Mouse (Mus musculus) fat pad, adult 2 months (tissue): ENCODE measurements around the gene Lhfpl2.

Experiments used
- DNase-seq: peaks from one replicate; pipeline ENCODE4 v3.0.0-alpha.2; 2011; ENCODE audit warnings: low read depth, low spot score; ENCODE audit errors: extremely low read depth

Gene Lhfpl2

DNA sequence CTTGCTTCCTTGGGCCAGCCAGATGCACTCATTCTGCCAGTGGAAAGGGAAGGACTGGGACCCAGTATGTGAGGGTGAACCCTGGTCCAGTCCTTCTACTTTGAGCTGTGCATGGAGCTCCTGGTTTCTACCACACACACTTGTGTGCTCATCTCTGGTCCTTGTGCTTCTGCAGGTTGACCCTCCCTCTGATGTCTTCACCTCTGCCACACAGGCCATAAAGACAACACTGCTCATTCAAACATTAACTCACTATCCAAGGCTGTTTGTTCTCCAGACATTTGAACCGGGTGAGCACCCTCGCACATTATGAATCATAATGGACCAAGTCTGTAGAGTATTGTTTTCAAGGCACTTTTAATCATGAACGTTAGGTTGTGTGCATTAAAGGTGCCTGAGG, 37.0 kb downstream of the Lhfpl2 start:
- no peak for DNase-seq

DNA sequence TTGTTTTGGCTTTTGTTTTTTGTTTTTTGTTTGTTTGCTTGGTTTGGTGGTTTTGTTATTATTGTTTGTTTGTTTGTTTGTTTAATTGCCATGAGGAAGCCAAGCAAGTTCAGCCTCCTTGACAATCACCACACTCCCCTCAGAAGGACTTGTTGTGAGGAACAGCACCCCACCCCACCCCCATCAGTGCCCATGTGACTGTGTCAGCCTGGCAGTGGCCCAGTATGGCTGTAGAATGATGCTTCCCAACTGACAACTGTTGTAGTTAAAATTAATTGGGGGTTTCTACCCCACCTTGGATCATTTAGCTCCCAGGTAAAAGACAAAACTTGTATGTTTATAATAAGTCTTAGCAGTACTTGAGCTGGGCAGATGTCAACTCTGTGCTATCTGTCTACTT, 37.6 kb downstream of the Lhfpl2 start:
- no peak for DNase-seq

DNA sequence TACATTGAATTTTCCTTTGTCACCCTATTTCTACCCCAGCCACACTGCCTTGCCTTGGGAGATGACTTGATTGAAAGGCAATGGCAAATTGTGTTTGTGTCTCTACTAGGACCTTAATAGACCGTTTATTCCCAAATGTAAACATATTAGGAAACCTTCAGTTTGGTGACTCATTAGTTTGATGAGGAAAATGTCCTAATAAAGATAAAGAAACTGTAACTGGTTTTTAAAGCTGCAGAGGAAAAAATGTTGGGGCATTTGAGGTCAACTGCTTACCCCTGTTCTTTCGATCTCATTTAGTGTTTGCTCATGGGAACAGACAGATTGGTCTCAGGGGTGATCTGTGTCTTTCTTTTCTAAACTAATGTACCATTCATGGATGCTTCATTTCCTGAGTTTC, 40.1 kb downstream of the Lhfpl2 start:
- DNase-seq, result no peak

DNA sequence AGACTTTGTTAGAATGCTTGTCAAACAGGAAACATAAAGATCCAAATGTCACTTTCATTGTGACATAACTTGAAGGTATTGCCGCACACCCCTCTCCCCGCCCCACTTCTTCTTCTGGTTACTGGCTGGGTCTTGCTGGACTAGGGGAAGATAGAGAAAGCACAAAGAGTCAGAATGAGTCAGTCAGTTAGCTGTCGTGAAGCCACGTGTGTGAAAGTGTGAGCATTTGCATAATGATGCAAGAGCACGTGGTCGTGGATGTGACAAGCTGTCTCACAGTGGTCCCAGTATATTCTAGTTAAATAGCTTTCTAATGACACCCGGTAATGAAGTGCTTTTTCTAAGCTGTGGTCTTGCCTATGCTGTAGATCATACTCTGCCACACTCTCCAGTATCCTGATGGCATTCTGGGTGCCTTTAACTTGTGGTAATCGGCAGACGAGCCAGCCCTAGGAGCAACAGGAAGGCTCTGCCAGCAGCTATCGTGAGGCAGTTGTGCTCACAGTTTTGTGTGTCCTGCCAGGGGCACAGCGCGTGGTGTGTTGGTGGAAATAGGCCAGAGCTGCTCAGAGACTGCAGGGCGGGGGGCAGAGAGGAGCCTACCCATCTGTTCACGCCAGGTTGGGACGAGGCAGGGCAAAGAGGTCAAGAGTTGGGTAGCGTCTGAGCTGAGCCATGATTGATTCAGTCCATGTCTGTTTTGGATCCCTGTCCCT, 40.9 kb downstream of the Lhfpl2 start:
- DNase-seq, result no peak

DNA sequence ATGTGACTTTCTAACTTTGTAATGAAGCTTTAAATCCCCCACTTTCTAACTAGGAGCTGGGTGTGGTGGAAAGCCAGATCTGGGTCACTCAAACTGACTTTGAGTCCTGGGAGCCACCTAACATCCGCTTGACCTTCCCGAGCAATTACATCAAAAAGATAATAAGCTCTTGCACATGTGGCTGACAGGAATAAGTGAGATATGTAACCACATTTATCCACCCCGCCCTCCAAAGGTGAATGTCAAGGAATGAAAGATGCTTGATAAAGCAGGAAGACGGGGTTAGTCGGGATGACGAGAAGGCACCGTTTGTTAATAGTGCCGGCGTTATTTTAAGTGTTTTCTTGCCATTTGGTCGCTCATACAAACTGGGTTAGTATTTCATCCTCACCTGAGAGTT, 41.5 kb downstream of the Lhfpl2 start:
- DNase-seq, result no peak

DNA sequence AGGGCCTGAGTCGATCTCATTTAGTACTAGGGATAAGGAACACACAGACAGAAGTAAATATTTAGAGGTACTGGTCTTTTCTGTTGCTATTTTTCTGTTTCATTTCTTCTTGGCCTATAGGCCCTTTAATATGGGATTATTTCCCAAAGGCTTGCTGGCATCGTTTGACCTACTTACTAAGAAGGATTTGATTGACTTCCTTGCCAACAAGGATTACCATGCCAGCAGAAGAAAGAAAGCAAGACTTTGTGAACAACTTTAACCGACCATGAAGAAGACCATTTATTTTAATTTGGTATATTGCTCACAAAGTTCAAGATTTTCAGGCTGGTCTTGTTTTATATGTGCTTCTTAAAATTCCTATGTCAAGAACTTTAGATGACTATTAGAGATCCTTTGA, 42.8 kb downstream of the Lhfpl2 start:
- no peak for DNase-seq

DNA sequence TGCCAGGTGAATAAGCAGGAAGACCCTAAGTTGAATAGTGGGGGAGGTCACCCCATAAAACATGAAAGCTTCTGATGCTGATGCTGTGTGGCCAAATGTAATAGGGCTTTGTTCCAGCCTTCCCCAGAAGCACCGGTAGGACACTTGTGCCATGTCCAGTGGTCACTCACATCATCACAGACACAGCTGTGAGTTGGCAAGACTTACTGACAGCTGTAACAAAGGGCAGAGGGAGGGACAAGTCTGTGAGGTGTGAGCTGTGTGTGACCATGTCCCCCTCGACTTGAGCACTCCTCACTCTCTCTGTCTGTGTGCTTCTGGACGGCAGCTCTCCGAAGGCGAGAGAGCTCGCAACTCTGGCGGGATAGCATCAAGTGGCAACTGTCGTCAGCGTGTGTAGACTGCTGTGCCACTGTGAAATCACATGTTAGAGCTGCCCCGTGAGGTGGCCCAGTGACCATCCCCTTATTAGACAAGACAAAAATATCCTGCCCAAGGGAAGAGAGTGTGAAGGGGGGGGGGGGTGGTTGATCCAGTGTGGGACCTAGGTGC, 43.5 kb downstream of the Lhfpl2 start:
- no peak for DNase-seq

DNA sequence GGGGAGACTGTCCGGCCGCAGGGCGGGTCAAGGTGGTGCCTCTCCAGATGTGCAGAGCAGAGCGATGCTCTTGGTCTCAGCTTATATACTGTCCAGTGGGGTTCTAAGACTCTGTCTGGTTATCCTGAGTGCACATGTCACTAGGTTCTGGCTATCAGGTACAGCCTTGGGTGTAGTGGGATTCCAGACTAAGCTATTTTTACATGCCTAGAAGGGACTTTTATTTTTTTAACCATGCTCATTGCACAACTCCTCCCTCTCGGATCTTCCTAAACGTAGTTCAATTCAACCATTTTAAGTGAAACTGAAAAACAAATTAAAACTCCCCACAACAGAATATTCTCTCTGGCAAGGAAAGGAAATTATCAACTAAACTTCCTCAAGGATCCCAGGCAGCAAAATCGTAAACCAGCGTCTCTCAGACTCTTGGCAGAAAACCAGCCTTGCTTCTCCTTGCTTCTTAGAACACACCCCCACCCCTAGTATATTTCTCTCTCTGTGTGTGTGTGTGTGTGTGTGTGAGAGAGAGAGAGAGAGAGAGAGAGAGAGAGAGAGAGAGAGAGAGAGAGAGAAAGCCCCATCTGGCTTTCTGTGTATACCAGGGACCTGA, 47.4 kb downstream of the Lhfpl2 start:
- DNase-seq, result no peak

DNA sequence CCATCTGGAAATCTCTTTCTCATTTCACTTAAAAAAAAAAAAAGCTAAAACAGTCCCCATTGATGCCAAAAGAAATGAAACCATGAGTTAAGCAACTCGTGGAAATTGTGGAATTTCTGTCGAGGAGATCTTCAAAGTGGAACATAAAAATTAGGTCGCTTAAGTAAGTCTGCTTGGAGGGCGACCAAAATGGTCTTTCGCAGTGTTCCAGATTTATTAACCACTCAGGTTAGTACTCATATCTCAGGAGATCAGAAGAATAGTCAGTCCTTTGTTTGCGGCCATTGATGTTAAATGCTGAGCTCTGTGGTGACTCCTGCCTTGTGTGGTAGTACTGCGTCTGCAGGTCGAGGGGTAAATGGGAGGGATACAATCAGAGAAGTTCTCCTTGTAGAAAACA, 48.8 kb downstream of the Lhfpl2 start:
- no peak for DNase-seq

DNA sequence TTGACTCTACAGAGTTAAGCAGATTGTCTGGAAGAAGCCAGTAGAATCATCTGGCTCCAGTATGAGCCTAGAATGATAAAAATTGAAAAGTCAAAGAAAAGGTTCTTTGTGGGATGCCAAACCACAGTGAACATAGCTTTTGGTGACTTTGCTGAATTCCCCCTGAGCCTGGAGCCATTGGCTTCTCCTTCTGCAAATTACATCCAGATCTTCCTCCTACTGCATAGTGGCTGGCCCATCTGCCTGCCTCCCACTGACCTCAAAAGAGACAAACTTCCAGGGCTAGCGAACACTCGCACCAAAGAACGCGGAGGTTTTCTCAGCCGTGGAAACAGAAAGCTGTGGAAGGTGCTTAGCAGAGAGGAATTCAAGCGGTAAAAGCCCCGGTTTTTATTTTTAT, 49.4 kb downstream of the Lhfpl2 start:
- no peak for DNase-seq

DNA sequence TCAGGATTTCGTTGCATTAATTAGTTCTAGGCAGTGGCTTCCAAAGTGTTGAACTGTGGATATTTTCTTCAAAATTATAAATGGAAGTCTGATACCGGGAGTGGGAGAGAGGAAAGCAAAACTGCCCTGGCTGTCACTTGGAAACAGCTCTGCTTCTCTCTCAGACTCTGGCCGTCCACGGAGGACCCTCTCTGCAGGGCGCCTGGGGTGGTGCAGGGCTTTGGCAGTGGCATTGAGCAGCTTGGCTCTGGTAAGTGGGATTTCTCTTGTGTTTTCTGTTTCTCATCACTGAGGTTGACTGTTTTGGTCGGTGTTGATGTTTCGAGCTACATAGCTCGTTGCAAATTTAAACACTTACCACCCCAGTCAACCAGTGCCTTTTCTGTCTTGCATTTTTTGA, 53.0 kb downstream of the Lhfpl2 start:
- no peak for DNase-seq

DNA sequence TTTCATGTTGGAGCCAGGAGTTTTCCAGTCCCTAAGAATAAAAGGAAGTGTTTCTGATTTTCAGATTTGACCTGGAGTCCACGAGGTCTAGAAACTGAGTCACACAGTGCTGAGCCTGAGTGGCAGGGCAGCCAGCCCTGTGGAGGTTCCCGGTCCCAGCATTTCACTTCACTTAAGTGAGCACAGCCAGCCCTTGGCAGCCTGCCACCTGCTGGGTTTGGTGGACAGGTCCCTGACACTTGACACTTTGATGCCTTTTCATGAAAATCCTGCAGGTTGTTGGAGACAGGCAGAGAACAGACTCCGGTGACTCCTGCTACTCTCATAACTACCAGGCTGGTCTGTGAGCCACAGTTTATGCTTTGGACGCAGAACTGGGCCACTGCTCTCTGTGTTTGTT, 57.9 kb downstream of the Lhfpl2 start:
- DNase-seq, result no peak

DNA sequence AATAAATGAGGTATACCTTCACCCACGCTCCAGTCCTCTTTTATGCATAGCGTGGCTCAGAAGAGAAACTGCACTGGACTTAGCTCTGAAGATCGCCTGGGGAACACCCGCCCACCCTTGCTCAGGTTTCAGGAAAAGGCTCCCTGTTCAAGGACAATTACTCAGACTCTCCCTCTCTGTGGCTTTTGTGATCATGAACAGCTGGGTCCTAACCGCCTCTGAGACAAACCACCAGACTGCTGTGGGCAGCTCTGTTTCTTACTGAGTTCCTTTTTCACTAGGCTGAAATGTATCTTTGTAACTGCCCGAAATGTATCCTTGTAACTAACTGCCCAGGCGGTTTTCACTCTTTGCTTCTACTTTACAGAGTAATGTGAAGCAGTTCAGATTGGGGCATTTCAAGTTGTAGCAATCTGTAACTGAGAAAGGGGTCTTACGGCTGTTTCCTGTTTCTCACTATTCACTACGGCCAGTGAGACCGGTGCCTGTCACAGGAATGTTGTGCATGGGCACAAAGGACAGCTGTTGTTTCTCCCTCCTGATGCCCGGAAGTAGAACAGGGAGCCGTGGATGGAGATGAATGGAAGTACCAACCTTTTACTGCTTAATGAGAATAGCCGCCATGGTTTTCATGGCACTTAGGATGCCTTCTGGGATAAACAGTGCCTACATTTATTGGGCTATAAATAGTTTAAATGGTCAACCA, 59.3 kb downstream of the Lhfpl2 start:
- no peak for DNase-seq

DNA sequence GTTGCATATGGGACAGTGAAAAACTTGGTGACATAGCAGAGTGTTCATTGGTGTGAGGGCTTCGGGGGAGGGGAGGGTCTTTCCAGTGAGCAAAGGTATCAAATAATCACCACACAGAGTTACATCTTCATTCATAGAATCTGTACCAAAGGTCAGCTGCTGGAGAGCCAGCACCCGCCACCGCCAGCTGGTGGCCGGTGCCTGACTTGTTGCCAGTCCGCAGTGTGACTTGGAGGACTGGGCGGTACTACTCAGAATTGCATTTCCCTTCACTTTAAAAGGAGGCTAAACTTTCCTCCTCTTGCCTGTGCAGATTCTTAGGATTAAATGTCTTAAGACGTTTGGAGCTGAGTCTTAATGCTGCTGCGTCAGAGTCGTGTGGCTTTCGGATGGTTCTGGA, 59.9 kb downstream of the Lhfpl2 start:
- no peak for DNase-seq

DNA sequence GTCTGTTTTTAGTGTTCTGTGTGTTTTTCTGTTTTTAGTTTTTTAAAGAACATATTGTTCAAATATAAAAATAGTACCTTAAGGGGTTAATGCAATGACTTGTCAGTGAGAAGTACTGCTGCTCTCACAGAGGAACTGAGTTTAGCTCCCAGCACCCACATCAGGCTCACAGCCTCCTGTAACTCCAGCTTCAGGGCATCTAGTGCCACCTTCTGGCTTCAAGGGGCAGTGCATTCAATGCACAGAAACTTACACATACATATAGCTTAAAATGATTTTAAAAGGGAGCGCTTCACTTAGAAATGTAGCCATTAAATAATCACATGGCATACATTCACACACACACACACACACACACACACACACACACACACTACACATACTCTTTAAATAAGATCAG, 60.5 kb downstream of the Lhfpl2 start:
- no peak for DNase-seq

DNA sequence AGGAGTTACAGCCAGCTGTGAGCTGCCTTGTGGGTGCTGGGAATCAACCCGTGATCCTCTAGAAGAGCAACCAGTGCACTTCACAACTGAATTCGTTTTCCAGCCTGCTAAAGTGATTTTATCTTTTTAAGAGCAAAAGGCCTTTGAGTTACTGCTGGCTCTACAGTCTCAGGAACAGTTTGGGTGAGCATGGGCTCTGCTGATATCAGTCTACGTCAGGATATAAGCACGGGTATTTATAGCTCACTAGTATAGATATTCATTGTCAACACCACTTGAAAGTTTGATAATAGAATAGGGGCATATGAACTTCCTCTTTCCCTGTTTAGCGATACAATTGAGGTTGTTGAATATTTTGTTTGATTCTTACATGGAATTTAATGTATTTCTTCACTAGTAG, 61.7 kb downstream of the Lhfpl2 start:
- no peak for DNase-seq

DNA sequence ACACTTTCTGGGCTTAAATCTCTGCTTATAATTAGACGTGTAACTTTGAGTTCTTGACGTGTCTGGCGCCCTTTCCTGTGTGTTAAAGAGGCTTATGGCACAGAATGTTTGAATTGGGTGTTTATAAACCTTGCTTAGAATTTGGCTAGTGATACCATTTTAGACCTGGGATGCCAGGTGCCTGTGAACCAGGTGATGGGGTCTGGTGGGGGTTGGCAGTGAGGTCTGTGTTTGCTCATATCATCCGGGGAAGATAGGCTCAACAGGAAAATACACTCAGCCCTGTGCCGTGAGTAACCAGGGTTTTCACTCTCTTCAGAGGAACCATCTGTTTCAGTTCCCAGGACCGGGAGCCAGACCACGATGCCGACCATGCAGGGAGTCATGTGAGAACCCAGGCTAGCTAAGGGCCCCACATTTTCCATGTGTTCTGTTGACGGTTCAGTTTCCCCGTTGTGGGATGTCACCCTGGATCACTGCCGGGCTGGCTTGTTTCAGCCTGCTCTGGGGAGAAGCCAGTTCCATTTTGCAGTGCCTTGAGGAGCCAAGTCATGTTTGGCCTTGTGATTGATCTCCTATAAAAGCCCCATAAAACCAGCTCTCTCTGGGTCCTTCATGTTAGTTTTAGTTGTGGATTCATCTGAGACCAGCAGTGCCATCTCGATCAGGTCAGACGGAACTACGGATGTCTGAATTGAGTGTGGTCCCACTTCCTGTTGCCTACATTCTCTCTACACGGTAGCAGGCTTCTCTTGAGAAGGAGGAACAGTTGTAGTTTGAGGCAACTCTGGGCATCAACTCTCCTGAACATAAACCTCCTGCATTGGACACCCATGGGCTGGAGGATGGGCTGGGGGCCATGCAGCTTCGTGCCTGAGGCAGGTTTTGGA, 65.4 kb downstream of the Lhfpl2 start:
- no peak for DNase-seq

DNA sequence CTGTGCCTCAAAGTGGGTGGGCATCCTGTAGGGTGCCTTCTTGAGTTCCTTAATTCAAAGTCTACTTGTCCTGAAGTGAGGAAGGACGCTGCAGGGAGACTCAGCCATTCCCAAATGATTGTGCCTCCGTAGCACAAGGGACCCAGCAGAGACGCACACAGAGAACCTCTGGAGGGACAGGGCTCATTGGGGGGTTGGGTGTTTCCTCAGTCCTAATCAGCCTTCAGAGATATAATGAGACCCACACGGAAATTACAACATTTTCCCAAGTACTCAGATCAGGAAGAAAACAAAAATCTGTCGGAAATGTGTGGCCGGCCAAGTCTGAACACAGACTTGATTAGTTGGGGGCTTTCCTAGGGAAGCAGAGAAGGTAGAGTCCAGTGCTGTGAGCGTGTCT, 72.8 kb downstream of the Lhfpl2 start:
- no peak for DNase-seq

DNA sequence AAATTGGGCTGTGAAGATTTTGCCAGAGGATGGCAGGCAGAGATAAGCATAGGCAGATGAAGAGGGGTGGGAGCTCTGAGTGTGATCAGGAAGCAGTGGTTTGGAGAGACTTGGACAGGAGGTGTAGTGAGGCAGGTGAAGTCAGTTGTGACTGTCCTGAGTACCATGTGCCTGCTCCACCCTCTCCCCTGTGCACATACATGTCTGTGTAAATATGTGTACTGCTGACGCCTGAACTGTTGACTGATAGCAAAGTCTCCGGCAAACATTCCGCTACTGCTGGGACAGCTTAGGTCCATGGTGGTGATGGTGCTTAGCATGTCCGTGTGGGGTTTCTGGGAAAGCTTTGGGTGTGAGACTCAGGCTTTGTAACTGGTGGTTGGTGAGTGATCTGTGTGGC, 73.5 kb downstream of the Lhfpl2 start:
- no peak for DNase-seq

DNA sequence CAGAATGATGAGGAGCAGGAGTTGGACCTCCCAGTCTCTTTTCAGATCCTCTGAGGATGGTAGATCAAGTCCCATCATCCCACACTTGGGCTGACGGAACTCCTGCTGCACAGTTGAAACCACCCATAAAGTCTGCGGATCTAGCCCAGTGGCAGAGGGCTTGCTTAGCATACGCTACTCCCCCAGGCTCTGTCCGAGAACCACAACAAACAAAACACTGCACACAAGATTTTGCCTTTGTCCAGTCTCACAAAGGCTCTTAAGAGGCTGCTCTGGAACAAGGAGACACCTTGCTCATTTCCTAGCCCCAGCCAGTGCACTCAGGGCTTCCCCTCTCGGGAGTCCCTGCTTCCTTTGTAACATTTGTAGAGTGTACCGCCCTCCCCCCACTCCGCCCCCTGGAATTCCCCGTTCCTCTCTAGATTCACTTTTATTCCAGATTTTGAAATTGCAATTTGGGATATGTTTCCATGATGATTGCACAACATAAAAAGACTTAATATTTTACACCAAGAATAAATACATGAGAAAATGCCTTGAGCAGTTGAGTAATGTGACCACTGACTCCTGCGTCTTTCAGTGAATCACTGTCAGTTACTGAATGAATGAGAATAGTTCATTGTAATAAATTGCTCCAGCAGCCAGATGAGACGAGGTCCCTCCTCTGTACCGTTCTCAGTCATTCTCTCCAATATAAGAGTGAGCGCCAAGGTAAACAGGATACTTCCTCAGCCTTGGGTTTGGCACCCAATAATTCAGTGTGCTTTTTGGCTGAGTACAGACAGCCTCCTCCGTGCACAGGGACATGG, 74.8 kb downstream of the Lhfpl2 start:
- no peak for DNase-seq
